Mouse (Mus musculus): ENCODE results near the gene Gm11037. TPM values are rescaled to one million over a fixed set of nuclear protein-coding genes. Genes with fewer than 3 reads are reported as not detected.
"Not testable (repeated sequence)": the region's sequence is repeated elsewhere in the genome, so short reads cannot be mapped to it uniquely, and the experiment has no call there.

The Gm11037 gene
- polyA plus RNA-seq, 1 experiment, result not detected

- TF ChIP-seq CTCF (IDR thresholded peaks at IDR 0.05; ENCODE audit: insufficient read depth, low read depth, low read length), result no peak
- no peak for TF ChIP-seq POLR2A (IDR thresholded peaks at IDR 0.05; ENCODE audit: insufficient read depth, low read depth, low read length)
- Histone ChIP-seq H3K27ac (ENCODE audit: insufficient read depth, low read depth, low read length) (no peak overlapping the region), H3K4me1 (ENCODE audit: control insufficient read depth, insufficient read depth, low read length) (peaks cover 5% of the 10 kb centered on the region; the same call in 1 of the 2 replicates), H3K4me3 (ENCODE audit: insufficient read depth, low read depth, low read length) (no peak overlapping the region)
- WGBS, result 86% methylated on average over 4 of the region's 4 CpGs
These were observed 36.2 kb upstream of the Gm11037 start for GRCm38 (mm10) chr2:131097087-131097486.

- 53% methylated on average over 3 of the region's 3 CpGs for WGBS
- Histone ChIP-seq H3K4me1 (ENCODE audit: control insufficient read depth, insufficient read depth, low read length) (peaks cover 4% of the 10 kb centered on the region; the same call in 1 of the 2 replicates), H3K27ac (ENCODE audit: insufficient read depth, low read depth, low read length) (no peak overlapping the region), H3K4me3 (ENCODE audit: insufficient read depth, low read depth, low read length) (no peak overlapping the region)
- TF ChIP-seq POLR2A (IDR thresholded peaks at IDR 0.05; ENCODE audit: insufficient read depth, low read depth, low read length), result no peak
- no peak for TF ChIP-seq CTCF (IDR thresholded peaks at IDR 0.05; ENCODE audit: insufficient read depth, low read depth, low read length)
These were observed 31.8 kb upstream of the Gm11037 start for GRCm38 (mm10) chr2:131101530-131101929.

GRCm38 (mm10) chr2:131104021-131104420 is 29.3 kb upstream of the Gm11037 start:
- no peak overlapping the region for H3K27ac ChIP-seq (ENCODE audit: insufficient read depth, low read depth, low read length)
- H3K4me1 ChIP-seq (ENCODE audit: control insufficient read depth, insufficient read depth, low read length), result peaks cover 3% of the 10 kb centered on the region; the same call in 1 of the 2 replicates
- no peak overlapping the region for H3K4me3 ChIP-seq (ENCODE audit: insufficient read depth, low read depth, low read length)
- TF ChIP-seq POLR2A (IDR thresholded peaks at IDR 0.05; ENCODE audit: insufficient read depth, low read depth, low read length), result no peak
- no peak for TF ChIP-seq CTCF (IDR thresholded peaks at IDR 0.05; ENCODE audit: insufficient read depth, low read depth, low read length)
- 82% methylated on average over 4 of the region's 4 CpGs for WGBS

- H3K4me1 ChIP-seq (ENCODE audit: control insufficient read depth, insufficient read depth, low read length); H3K27ac ChIP-seq (ENCODE audit: insufficient read depth, low read depth, low read length); H3K4me3 ChIP-seq (ENCODE audit: insufficient read depth, low read depth, low read length): not testable (repeated sequence)
- 82% methylated on average over 4 of the region's 4 CpGs for WGBS
These were observed 28.2 kb upstream of the Gm11037 start for GRCm38 (mm10) chr2:131105061-131105460.

GRCm38 (mm10) chr2:131105989-131106388 is 27.3 kb upstream of the Gm11037 start:
- Histone ChIP-seq H3K27ac (ENCODE audit: insufficient read depth, low read depth, low read length) (no peak overlapping the region), H3K4me1 (ENCODE audit: control insufficient read depth, insufficient read depth, low read length) (peaks cover 3% of the 10 kb centered on the region; the same call in 1 of the 2 replicates), H3K4me3 (ENCODE audit: insufficient read depth, low read depth, low read length) (no peak overlapping the region)
- TF ChIP-seq POLR2A (IDR thresholded peaks at IDR 0.05; ENCODE audit: insufficient read depth, low read depth, low read length) (no peak), CTCF (IDR thresholded peaks at IDR 0.05; ENCODE audit: insufficient read depth, low read depth, low read length) (no peak)
- WGBS, result 88% methylated on average over 5 of the region's 5 CpGs

GRCm38 (mm10) chr2:131118968-131119574 is 14.2 kb upstream of the Gm11037 start:
- TF ChIP-seq POLR2A (IDR thresholded peaks at IDR 0.05; ENCODE audit: insufficient read depth, low read depth, low read length) (no peak), CTCF (IDR thresholded peaks at IDR 0.05; ENCODE audit: insufficient read depth, low read depth, low read length) (no peak)
- WGBS, result 84% methylated on average over 2 of the region's 2 CpGs
- Histone ChIP-seq H3K27ac (ENCODE audit: insufficient read depth, low read depth, low read length) (no peak overlapping the region), H3K4me1 (ENCODE audit: control insufficient read depth, insufficient read depth, low read length) (no peaks in the 10 kb centered on the region), H3K4me3 (ENCODE audit: insufficient read depth, low read depth, low read length) (no peak overlapping the region)

- TF ChIP-seq CTCF (IDR thresholded peaks at IDR 0.05; ENCODE audit: insufficient read depth, low read depth, low read length) (no peak), POLR2A (IDR thresholded peaks at IDR 0.05; ENCODE audit: insufficient read depth, low read depth, low read length) (no peak)
- no peak overlapping the region for H3K27ac ChIP-seq (ENCODE audit: insufficient read depth, low read depth, low read length)
- H3K4me1 ChIP-seq (ENCODE audit: control insufficient read depth, insufficient read depth, low read length), result peaks cover 13% of the 10 kb centered on the region
- no peak overlapping the region for H3K4me3 ChIP-seq (ENCODE audit: insufficient read depth, low read depth, low read length)
- WGBS, result 73% methylated on average over 3 of the region's 3 CpGs
These were observed 9.1 kb upstream of the Gm11037 start for GRCm38 (mm10) chr2:131124166-131124565.

GRCm38 (mm10) chr2:131125157-131125963 is 7.9 kb upstream of the Gm11037 start:
- no peak overlapping the region for H3K4me3 ChIP-seq (ENCODE audit: insufficient read depth, low read depth, low read length)
- WGBS, result 97% methylated on average over 9 of the region's 9 CpGs
- H3K4me1 ChIP-seq (ENCODE audit: control insufficient read depth, insufficient read depth, low read length), result peaks cover 13% of the 10 kb centered on the region
- TF ChIP-seq CTCF (IDR thresholded peaks at IDR 0.05; ENCODE audit: insufficient read depth, low read depth, low read length) (no peak), POLR2A (IDR thresholded peaks at IDR 0.05; ENCODE audit: insufficient read depth, low read depth, low read length) (no peak)
- H3K27ac ChIP-seq (ENCODE audit: insufficient read depth, low read depth, low read length), result no peak overlapping the region

Measured in olfactory bulb, adult 2 months (tissue).